ENCODE assay signal across 21 mouse cellular contexts in the genomic region with DNA sequence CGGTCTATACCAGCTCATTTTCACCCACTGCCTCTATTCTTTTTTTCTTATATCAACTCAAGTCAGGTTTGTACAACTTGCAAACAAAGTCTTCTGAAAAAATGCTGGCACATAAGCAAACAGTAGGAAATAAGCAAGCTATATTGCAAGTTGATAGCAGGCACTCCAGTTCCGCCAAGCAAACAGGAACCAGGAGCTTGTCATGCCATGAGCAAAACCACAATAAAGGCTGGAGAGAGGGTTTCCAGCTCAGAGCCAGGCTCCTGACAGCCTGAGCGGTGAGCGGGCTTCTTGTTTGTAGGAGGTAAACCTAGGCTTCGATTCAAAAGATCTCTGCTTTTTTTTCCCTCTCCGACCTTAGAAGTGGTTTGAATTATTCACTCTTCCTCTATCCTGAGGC.
"Had no signal": no experiment of that assay in that cellular context is flagged by ENCODE, and none has a peak within 500 bp of the region (broad histone marks: within the 10 kb centered on the region; RNA-seq: fewer than 3 reads in every experiment).

No protein-coding gene starts in this region.

- H3K27me3 ChIP-seq: limb, embryonic 13.5 days; liver, embryonic 12.5 days; liver, embryonic 15.5 days; lung, embryonic 15.5 days; midbrain, embryonic 12.5 days; midbrain, embryonic 15.5 days; neural tube, embryonic 12.5 days; neural tube, embryonic 15.5 days had no signal

- ATAC-seq: intestine, embryonic 16.5 days; liver, embryonic 12.5 days; midbrain, embryonic 15.5 days had no signal

- H3K4me2 ChIP-seq: limb, embryonic 13.5 days; liver, embryonic 12.5 days; liver, embryonic 15.5 days; lung, embryonic 15.5 days; midbrain, embryonic 12.5 days; midbrain, embryonic 15.5 days; neural tube, embryonic 12.5 days; neural tube, embryonic 15.5 days had no signal

- H3K4me3 ChIP-seq: layer of hippocampus, adult 2 months; limb, embryonic 10.5 days; limb, embryonic 13.5 days; liver, embryonic 12.5 days; liver, embryonic 15.5 days; lung, embryonic 15.5 days; midbrain, embryonic 12.5 days; midbrain, embryonic 15.5 days; neural tube, embryonic 12.5 days; neural tube, embryonic 15.5 days had no signal

- H3K4me1 ChIP-seq: liver, embryonic 15.5 days; neural tube, embryonic 12.5 days had no signal

- DNase-seq: kidney, adult 18-20 months; kidney, postnatal 25 days; layer of hippocampus, adult 9-11 months; liver; right cerebral cortex, adult 18-20 months; right cerebral cortex, postnatal 14 days; right cerebral cortex, postnatal 4 days; thymus, postnatal 25 days had no signal

- H3K36me3 ChIP-seq: midbrain, embryonic 15.5 days had no signal

- H3K9me3 ChIP-seq: limb, embryonic 10.5 days; limb, embryonic 13.5 days; liver, embryonic 12.5 days; liver, embryonic 15.5 days; lung, embryonic 15.5 days; midbrain, embryonic 12.5 days; midbrain, embryonic 15.5 days; neural tube, embryonic 12.5 days; neural tube, embryonic 15.5 days had no signal

- H3K9ac ChIP-seq: limb, embryonic 13.5 days; liver, embryonic 12.5 days; liver, embryonic 15.5 days; lung, embryonic 15.5 days; midbrain, embryonic 12.5 days; midbrain, embryonic 15.5 days; neural tube, embryonic 12.5 days; neural tube, embryonic 15.5 days had no signal

- H3K27ac ChIP-seq: kidney, postnatal 0 days; layer of hippocampus, adult 2 months; limb, embryonic 10.5 days; limb, embryonic 13.5 days; liver, embryonic 12.5 days; liver, embryonic 15.5 days; lung, embryonic 15.5 days; macrophage; midbrain, embryonic 12.5 days; midbrain, embryonic 15.5 days; neural tube, embryonic 12.5 days; neural tube, embryonic 15.5 days had no signal
